Mouse (Mus musculus): Measurements from ENCODE around the gene Tyms. TPM values are rescaled to one million over a fixed set of nuclear protein-coding genes. Genes with fewer than 3 reads are reported as not detected.

Tyms gene
- polyA plus RNA-seq, 1 experiment from 2014 or later, result 213 TPM

GRCm38 (mm10) chr5:30012726-30013503 is 60.5 kb downstream of the Tyms start, which contains the start of gene Il6:
Il6 (plus strand) TSS chr5:30013114.
- Histone ChIP-seq H3K4me1 (peaks cover 5% of the 10 kb centered on the region), H3K4me2 (peak within 1 kb of the TSS; percentile 11), H3K27me3 (no peaks in the 10 kb centered on the region), H3K36me3 (ENCODE audit: poor library complexity, severe bottlenecking) (no peaks in the 10 kb centered on the region), H3K4me3 (no peak within 1 kb of the TSS), H3K9ac (no peak within 1 kb of the TSS), H3K9me3 (replicated peaks) (no peaks in the 10 kb centered on the region), H3K27ac (no peak within 1 kb of the TSS)
- ATAC-seq, result peak; percentile 72
- WGBS, result 56% methylated on average over 16 of the region's 16 CpGs

Other genes with a start within 250 kb of the Tyms start
- gene Il6, start 60.5 kb downstream of the Tyms start, polyA plus RNA-seq (2015; fragmentation: Nextera tagmentation; extraction: Ambion mirVana), result not detected in 2 replicates
- gene Garem2, start 31.5 kb upstream of the Tyms start, polyA plus RNA-seq (2015; fragmentation: Nextera tagmentation; extraction: Ambion mirVana), result 14.4 and 14.8 TPM in 2 replicates
- gene 3110082J24Rik, start 32.5 kb upstream of the Tyms start, polyA plus RNA-seq (2015; fragmentation: Nextera tagmentation; extraction: Ambion mirVana), result 6.3 and 9.1 TPM in 2 replicates
- gene Hadha, start 81.5 kb upstream of the Tyms start, polyA plus RNA-seq (2015; fragmentation: Nextera tagmentation; extraction: Ambion mirVana), result 81.1 and 87.6 TPM in 2 replicates
- 80.2 and 83.9 TPM in 2 replicates for gene Hadhb, start 81.6 kb upstream of the Tyms start, polyA plus RNA-seq (2015; fragmentation: Nextera tagmentation; extraction: Ambion mirVana)
- gene Adgrf3, start 132.1 kb upstream of the Tyms start, polyA plus RNA-seq (2015; fragmentation: Nextera tagmentation; extraction: Ambion mirVana), result not detected in 2 replicates
- gene Selenoi, start 159.0 kb upstream of the Tyms start, polyA plus RNA-seq (2015; fragmentation: Nextera tagmentation; extraction: Ambion mirVana), result 21.3 and 24.5 TPM in 2 replicates
- 1.9 and 3.3 TPM in 2 replicates for gene Drc1, start 207.8 kb upstream of the Tyms start, polyA plus RNA-seq (2015; fragmentation: Nextera tagmentation; extraction: Ambion mirVana)

All from forebrain, embryonic 13.5 days (tissue).